Mouse (Mus musculus) E14TG2a.4 (cell line): ENCODE measurements around the gene Pde4d.

Source experiments
- CTCF ChIP-seq: conservative IDR thresholded peaks from 2 replicates; pipeline ENCODE4 v1.5.1; 2014; ENCODE audit warnings: low read length
- NANOG ChIP-seq: IDR thresholded peaks from 2 replicates; pipeline ENCODE4 v1.6.1; 2014; ENCODE audit warnings: borderline replicate concordance, low read length, mixed read lengths
- POU5F1 ChIP-seq: IDR thresholded peaks from 2 replicates; pipeline ENCODE4 v1.6.1; 2014; ENCODE audit warnings: low read length, borderline replicate concordance

- TF ChIP-seq NANOG (no peak), CTCF (no peak), POU5F1 (no peak)
Observed at GRCm38 (mm10) chr13:109880392-109880791, 1430.6 kb downstream of the Pde4d start.
